Comparison of ENCODE assay signal across 14 mouse cellular contexts in the genomic region with DNA sequence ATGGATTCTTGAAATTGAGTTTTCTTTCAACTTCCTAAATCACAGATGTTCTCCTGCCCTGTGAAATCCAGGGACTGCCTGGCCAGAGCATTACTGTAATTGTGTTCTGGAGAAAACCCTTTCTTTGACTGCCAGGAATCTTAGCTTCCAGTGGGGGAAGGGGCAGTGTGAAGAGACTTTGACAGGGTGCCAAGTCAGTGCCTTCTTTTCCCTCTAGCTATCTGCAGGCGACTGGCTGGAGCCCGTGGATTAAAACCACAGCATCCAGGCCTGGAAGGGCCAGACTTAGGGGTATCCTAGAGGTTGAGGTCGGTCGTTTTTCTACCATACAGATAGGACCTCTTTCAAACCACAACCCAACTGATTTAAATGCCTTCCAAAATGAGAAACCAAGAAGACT. TPM values are rescaled to one million over a fixed set of nuclear protein-coding genes. Genes with fewer than 3 reads are reported as not detected.
A peak's percentile ranks its signal among the peaks of the same experiment; 100 is the strongest.
DNase-seq lines count a peak whose midpoint lies in the region; ATAC-seq lines count a peak whose summit lies in the region.
"Had no signal": no experiment of that assay in that cellular context is flagged by ENCODE, and none has a peak within 500 bp of the region (broad histone marks: within the 10 kb centered on the region; RNA-seq: fewer than 3 reads in every experiment).

No protein-coding gene starts in this region.

- peaks cover 6% of the 10 kb centered on the region; the same call in 1 of the 2 replicates for H3K4me1 ChIP-seq in embryonic facial prominence, embryonic 14.5 days (ENCODE audit: control insufficient read depth, insufficient read depth, low read length)
- 0 out of 2 replicates have a peak, but pooled peaks cover 5% of the 10 kb centered on the region for H3K4me1 ChIP-seq in intestine, embryonic 16.5 days (ENCODE audit: control insufficient read depth, insufficient read depth, low read length)
- H3K4me1 ChIP-seq: liver, embryonic 13.5 days; neural tube, embryonic 15.5 days had no signal

- H3K4me2 ChIP-seq in embryonic facial prominence, embryonic 14.5 days (ENCODE audit: low read depth, low read length): no peak overlapping the region
- no peak overlapping the region for H3K4me2 ChIP-seq in intestine, embryonic 16.5 days (ENCODE audit: low read depth, low read length)
- H3K4me2 ChIP-seq: liver, embryonic 13.5 days; midbrain, embryonic 11.5 days; neural tube, embryonic 15.5 days had no signal

- peak; percentile 61 for DNase-seq in heart, adult 11 months
- no peak for DNase-seq in heart, adult 8-10 months (ENCODE audit: low spot score)
- DNase-seq in left cerebral cortex, postnatal 4 days: peak; percentile 62
- no peak for DNase-seq in left cerebral cortex, adult 18-20 months (ENCODE audit: low spot score in 2 of 2)
- DNase-seq in NIH3T3 (ENCODE audit: low read depth): peak; percentile 51
- DNase-seq in embryonic facial prominence, embryonic 14.5 days (ENCODE audit: low spot score): peak; percentile 45
- no peak for DNase-seq in kidney, adult 18-20 months
- DNase-seq: kidney, adult 2 months; liver, embryonic 13.5 days had no signal

- no peak overlapping the region for H3K4me3 ChIP-seq in embryonic facial prominence, embryonic 14.5 days (ENCODE audit: low read depth, low read length)
- H3K4me3 ChIP-seq in intestine, embryonic 16.5 days (ENCODE audit: low read length): no peak overlapping the region
- H3K4me3 ChIP-seq: liver, embryonic 13.5 days; neural tube, embryonic 15.5 days had no signal

- ATAC-seq in embryonic facial prominence, embryonic 14.5 days (ENCODE audit: low read depth): no peak
- ATAC-seq in intestine, embryonic 16.5 days: no peak
- ATAC-seq: forebrain, embryonic 16.5 days had no signal

- H3K9me3 ChIP-seq in embryonic facial prominence, embryonic 14.5 days (ENCODE audit: control insufficient read depth, low read length): no peaks in the 10 kb centered on the region
- H3K9me3 ChIP-seq in intestine, embryonic 16.5 days (ENCODE audit: control insufficient read depth, low read length): no peaks in the 10 kb centered on the region
- H3K9me3 ChIP-seq: liver, embryonic 13.5 days; neural tube, embryonic 15.5 days had no signal

- no peak overlapping the region for H3K9ac ChIP-seq in embryonic facial prominence, embryonic 14.5 days (ENCODE audit: low read depth, low read length)
- H3K9ac ChIP-seq in intestine, embryonic 16.5 days (ENCODE audit: low read depth, low read length): no peak overlapping the region
- H3K9ac ChIP-seq: liver, embryonic 13.5 days; neural tube, embryonic 15.5 days had no signal

- no peaks in the 10 kb centered on the region for H3K27me3 ChIP-seq in embryonic facial prominence, embryonic 14.5 days (replicated peaks; ENCODE audit: control insufficient read depth, insufficient read depth, low read length)
- H3K27me3 ChIP-seq in intestine, embryonic 16.5 days (replicated peaks; ENCODE audit: control insufficient read depth, insufficient read depth, low read length): no peaks in the 10 kb centered on the region
- H3K27me3 ChIP-seq: CH12.LX; liver, embryonic 13.5 days; neural tube, embryonic 15.5 days had no signal

- 51% methylated on average over 4 of the region's 4 CpGs for WGBS in embryonic facial prominence, embryonic 14.5 days
- WGBS in intestine, embryonic 16.5 days: 49% methylated on average over 4 of the region's 4 CpGs

- H3K36me3 ChIP-seq in embryonic facial prominence, embryonic 14.5 days (ENCODE audit: control insufficient read depth, insufficient read depth, low read length): 0 out of 2 replicates have a peak, but pooled peaks cover 5% of the 10 kb centered on the region
- no peaks in the 10 kb centered on the region for H3K36me3 ChIP-seq in intestine, embryonic 16.5 days (ENCODE audit: control insufficient read depth, insufficient read depth, low read length)

- intact Hi-C loops in left cerebral cortex, postnatal 4 days (cut with DNase I): no loop called here

- peak overlapping the region; percentile 21; the same call in 1 of the 2 replicates for H3K27ac ChIP-seq in embryonic facial prominence, embryonic 14.5 days (replicated peaks; ENCODE audit: low read depth, low read length)
- no peak overlapping the region for H3K27ac ChIP-seq in intestine, embryonic 16.5 days (ENCODE audit: low read length)
- H3K27ac ChIP-seq: liver, embryonic 13.5 days; neural tube, embryonic 15.5 days had no signal

RNA-seq across cellular contexts. Expression of gene Bmpr2, which starts 37.5 kb away (rescaled TPM):
- total RNA-seq in heart, adult 8-10 months (2022): 10 to 100 TPM; 43.4 to 47.8 (median 46.4) TPM
- 100 to 1,000 TPM in 1 of 2 experiments, 10 to 100 TPM in 1; 99.7 to 104 TPM for total RNA-seq in left cerebral cortex, postnatal 4 days (2021)
- 10 to 100 TPM; 90.8 to 91.0 TPM for total RNA-seq in left cerebral cortex, adult 18-20 months (2021)
- 13.9 and 15.4 TPM in 2 replicates for polyA plus RNA-seq in embryonic facial prominence, embryonic 14.5 days (2014; fragmentation: Nextera tagmentation; extraction: Ambion mirVana)
- 4.2 and 4.3 TPM in 2 replicates for polyA plus RNA-seq in intestine, embryonic 16.5 days (2015; fragmentation: Nextera tagmentation; extraction: Ambion mirVana)

RNA-seq across cellular contexts. Expression of gene Nop58, which starts 40.9 kb away (rescaled TPM):
- total RNA-seq in heart, adult 8-10 months (2022): 10 to 100 TPM; 26.2 to 35.4 (median 28.1) TPM
- 100 to 1,000 TPM in 1 of 2 experiments, 10 to 100 TPM in 1; 96.8 to 112 TPM for total RNA-seq in left cerebral cortex, postnatal 4 days (2021)
- 10 to 100 TPM; 54.9 to 60.2 TPM for total RNA-seq in left cerebral cortex, adult 18-20 months (2021)
- 192 and 197 TPM in 2 replicates for polyA plus RNA-seq in embryonic facial prominence, embryonic 14.5 days (2014; fragmentation: Nextera tagmentation; extraction: Ambion mirVana)
- polyA plus RNA-seq in intestine, embryonic 16.5 days (2015; fragmentation: Nextera tagmentation; extraction: Ambion mirVana): 173 and 227 TPM in 2 replicates

RNA-seq across cellular contexts. Expression of gene Sumo1, which starts 55.0 kb away (rescaled TPM):
- total RNA-seq in heart, adult 8-10 months (2022): 10 to 100 TPM; 57.1 to 62.9 (median 62.1) TPM
- total RNA-seq in left cerebral cortex, postnatal 4 days (2021): 100 to 1,000 TPM; 104 to 111 TPM
- 100 to 1,000 TPM; 123 to 129 TPM for total RNA-seq in left cerebral cortex, adult 18-20 months (2021)
- polyA plus RNA-seq in embryonic facial prominence, embryonic 14.5 days (2014; fragmentation: Nextera tagmentation; extraction: Ambion mirVana): 354 and 387 TPM in 2 replicates
- polyA plus RNA-seq in intestine, embryonic 16.5 days (2015; fragmentation: Nextera tagmentation; extraction: Ambion mirVana): 283 and 307 TPM in 2 replicates

Comparison
In these comparisons a context has a peak if more than half of its experiments do, and no peak if none do; other contexts are left out.
1. DNase-seq: peak in heart, adult 11 months (single experiment), left cerebral cortex, postnatal 4 days (single experiment), NIH3T3 (single experiment) and embryonic facial prominence, embryonic 14.5 days (single experiment); none in heart, adult 8-10 months (single experiment), left cerebral cortex, adult 18-20 months (0 of 2) and kidney, adult 18-20 months (single experiment).